Mouse (Mus musculus): ENCODE measurements around the gene Gm9936. TPM values are rescaled to one million over a fixed set of nuclear protein-coding genes. Genes with fewer than 3 reads are reported as not detected.
A peak's percentile ranks its signal among the peaks of the same experiment; 100 is the strongest.
"Not testable (repeated sequence)": the region's sequence is repeated elsewhere in the genome, so short reads cannot be mapped to it uniquely, and the experiment has no call there.

Gene Gm9936
- total and polyA plus RNA-seq, 3 experiments, result not detected

DNA sequence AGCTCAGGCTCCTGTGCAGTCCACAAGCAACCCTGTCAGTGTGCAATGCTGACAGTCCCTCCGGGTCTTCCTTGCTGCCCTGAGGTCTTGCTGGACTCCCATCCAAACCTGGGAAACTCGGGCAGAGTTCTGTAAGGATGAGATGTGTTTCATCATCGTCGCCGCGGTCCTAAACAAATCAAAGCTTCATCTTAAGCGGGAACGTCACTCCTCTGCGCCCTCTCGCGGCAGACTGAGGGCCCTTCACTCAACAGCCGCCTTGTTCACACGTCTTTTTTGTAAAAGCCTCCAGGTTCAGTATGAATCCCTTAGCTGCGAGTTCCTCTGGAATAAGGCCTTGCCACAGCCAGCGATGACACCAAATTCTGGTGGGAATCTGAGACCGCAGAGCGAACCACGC, 771 bp upstream of the Gm9936 start:
- TF ChIP-seq POLR2AphosphoS2 (IDR thresholded peaks at IDR 0.05; ENCODE audit: low read length) (no peak), RAD21 (IDR thresholded peaks at IDR 0.05; ENCODE audit: low read depth, low read length) (peak; percentile 62), SMC3 (IDR thresholded peaks at IDR 0.05; ENCODE audit: low read depth, low read length) (peak; percentile 92), CTCF (IDR thresholded peaks at IDR 0.05 in 2 of 3, conservative IDR thresholded peaks at IDR 0.05 in 1 of 3; ENCODE audit: control insufficient read depth in 1 of 3, insufficient read depth in 1 of 3, low read depth in 2 of 3, low read length in 3 of 3, poor library complexity in 1 of 3, severe bottlenecking in 1 of 3) (peak; percentile 65 to 88 (median 83)), RCOR1 (IDR thresholded peaks at IDR 0.05; ENCODE audit: low read depth, low read length) (peak; percentile 68), ZC3H11A (IDR thresholded peaks at IDR 0.05; ENCODE audit: low read depth, low read length) (peak; percentile 65), CHD2 (IDR thresholded peaks at IDR 0.05; ENCODE audit: low read length) (no peak)
- Histone ChIP-seq H3K4me3 (ENCODE audit: control insufficient read depth in 1 of 2, insufficient read depth in 1 of 2, low read depth in 2 of 2, low read length in 2 of 2) (no peak overlapping the region), H3K9ac (ENCODE audit: control insufficient read depth, low read depth, low read length, poor library complexity, severe bottlenecking) (no peak overlapping the region), H3K9me3 (replicated peaks; ENCODE audit: insufficient read depth, low read length) (no peaks in the 10 kb centered on the region), H3K4me1 (ENCODE audit: control insufficient read depth in 1 of 2, insufficient read depth in 2 of 2, low read length in 2 of 2) (no peaks in the 10 kb centered on the region), H3K27me3 (ENCODE audit: control insufficient read depth in 1 of 2, insufficient read depth in 2 of 2, low read length in 2 of 2) (peaks cover 0 to 4% of the 10 kb centered on the region in 2 experiments; a peak in 3 of 4 replicates), H3K36me3 (ENCODE audit: control insufficient read depth in 1 of 2, insufficient read depth in 2 of 2, low read length in 2 of 2) (no peaks in the 10 kb centered on the region), H3K79me2 (ENCODE audit: control insufficient read depth, insufficient read depth, low read length, poor library complexity) (no peaks in the 10 kb centered on the region), H3K27ac (ENCODE audit: control insufficient read depth, low read depth, low read length) (no peak overlapping the region)
- peak; percentile 74 for DNase-seq (ENCODE audit: low read depth, low spot score)

DNA sequence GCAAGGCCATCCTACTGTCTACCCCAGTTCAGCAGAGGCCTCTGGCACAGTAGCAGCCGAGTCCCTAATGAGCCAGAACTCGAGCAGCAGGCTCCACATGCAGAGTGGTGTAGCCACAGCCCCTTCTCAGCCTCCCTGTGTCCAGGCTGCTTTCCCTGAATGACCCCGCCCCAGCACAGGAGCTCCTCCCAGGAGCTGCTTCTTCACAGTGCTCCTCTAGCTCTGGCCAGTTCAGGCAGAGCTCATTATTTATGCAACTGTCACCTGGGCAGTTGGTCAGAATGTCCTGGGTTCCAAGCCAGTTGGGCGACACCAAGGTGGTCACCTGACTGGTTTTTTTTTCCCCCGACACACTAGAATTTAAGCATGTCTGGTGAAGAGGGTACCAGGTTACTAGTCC, 5.1 kb downstream of the Gm9936 start, which contains the start of gene 4930519G04Rik:
Gene 4930519G04Rik, plus strand, starts transcription at position 301 of the 400 bp plus-strand sequence.
- H3K9me3 ChIP-seq (replicated peaks; ENCODE audit: insufficient read depth, low read length); H3K9ac ChIP-seq (ENCODE audit: control insufficient read depth, low read depth, low read length, poor library complexity, severe bottlenecking); DNase-seq (ENCODE audit: low read depth, low spot score); H3K27me3 ChIP-seq (ENCODE audit: control insufficient read depth in 1 of 2, insufficient read depth in 2 of 2, low read length in 2 of 2); H3K36me3 ChIP-seq (ENCODE audit: control insufficient read depth in 1 of 2, insufficient read depth in 2 of 2, low read length in 2 of 2); H3K4me1 ChIP-seq (ENCODE audit: control insufficient read depth in 1 of 2, insufficient read depth in 2 of 2, low read length in 2 of 2); H3K27ac ChIP-seq (ENCODE audit: control insufficient read depth, low read depth, low read length); H3K79me2 ChIP-seq (ENCODE audit: control insufficient read depth, insufficient read depth, low read length, poor library complexity); H3K4me3 ChIP-seq (ENCODE audit: control insufficient read depth in 1 of 2, insufficient read depth in 1 of 2, low read depth in 2 of 2, low read length in 2 of 2): not testable (repeated sequence)

DNA sequence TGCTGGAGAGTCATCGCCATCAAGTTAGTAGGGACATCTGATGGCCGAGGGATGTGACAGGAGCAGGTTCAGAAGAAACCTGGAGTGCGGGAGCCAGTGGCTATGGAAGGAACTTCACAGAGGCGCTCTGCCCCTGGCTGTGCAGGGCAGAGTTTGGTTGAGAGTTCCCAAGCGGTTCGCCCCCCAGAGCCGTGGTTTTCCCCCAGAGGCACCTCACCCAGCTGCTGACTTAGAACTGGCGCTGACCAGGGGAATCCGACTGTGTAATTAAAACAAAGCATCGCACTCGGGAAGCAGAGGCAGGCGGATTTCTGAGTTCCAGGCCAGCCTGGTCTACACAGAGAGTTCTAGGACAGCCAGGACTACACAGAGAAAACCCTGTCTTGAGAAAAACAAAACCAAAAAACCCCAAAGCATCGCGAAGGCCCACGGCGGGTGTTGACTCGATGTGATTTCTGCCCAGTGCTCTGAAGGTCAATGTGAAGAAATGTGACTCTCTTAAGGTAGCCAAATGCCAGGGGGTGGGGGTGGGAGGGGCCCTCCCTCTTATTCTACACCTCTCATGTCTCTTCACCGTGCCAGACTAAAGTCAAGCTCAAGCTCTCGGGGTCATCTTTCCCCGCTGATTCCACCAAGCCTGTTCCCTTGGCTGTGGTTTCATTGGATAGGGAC, 6.8 kb downstream of the Gm9936 start:
- no peaks in the 10 kb centered on the region; a peak in 1 of 4 replicates for H3K27me3 ChIP-seq (ENCODE audit: control insufficient read depth in 1 of 2, insufficient read depth in 2 of 2, low read length in 2 of 2)

DNA sequence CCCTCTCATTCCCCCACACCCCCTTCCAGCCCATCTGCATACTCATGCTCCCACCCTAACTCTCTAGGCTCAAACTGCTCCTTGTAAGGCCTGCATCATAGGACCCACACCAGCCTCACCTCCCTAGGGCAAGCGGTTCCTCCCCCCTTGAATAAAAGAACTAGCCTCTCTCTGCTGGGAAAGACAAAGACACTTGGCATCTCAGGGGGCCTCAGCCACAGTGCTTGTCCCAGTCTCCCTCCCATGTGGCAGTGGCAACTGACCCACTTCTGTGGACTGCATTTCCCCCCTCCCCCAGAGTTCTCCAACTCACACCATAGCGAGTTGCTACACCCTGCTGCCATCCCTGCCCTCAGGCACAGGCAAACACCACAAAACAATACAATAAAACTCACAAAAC, 14.1 kb downstream of the Gm9936 start:
- H3K9me3 ChIP-seq (replicated peaks; ENCODE audit: insufficient read depth, low read length); H3K27me3 ChIP-seq (ENCODE audit: control insufficient read depth in 1 of 2, insufficient read depth in 2 of 2, low read length in 2 of 2); H3K79me2 ChIP-seq (ENCODE audit: control insufficient read depth, insufficient read depth, low read length, poor library complexity); H3K4me3 ChIP-seq (ENCODE audit: control insufficient read depth in 1 of 2, insufficient read depth in 1 of 2, low read depth in 2 of 2, low read length in 2 of 2); H3K9ac ChIP-seq (ENCODE audit: control insufficient read depth, low read depth, low read length, poor library complexity, severe bottlenecking); H3K27ac ChIP-seq (ENCODE audit: control insufficient read depth, low read depth, low read length); H3K36me3 ChIP-seq (ENCODE audit: control insufficient read depth in 1 of 2, insufficient read depth in 2 of 2, low read length in 2 of 2); H3K4me1 ChIP-seq (ENCODE audit: control insufficient read depth in 1 of 2, insufficient read depth in 2 of 2, low read length in 2 of 2); DNase-seq (ENCODE audit: low read depth, low spot score): not testable (repeated sequence)

More for the DNA sequence above, 6.8 kb downstream of the Gm9936 start:
- Histone ChIP-seq H3K4me3 (ENCODE audit: control insufficient read depth in 1 of 2, insufficient read depth in 1 of 2, low read depth in 2 of 2, low read length in 2 of 2) (no peak overlapping the region), H3K79me2 (ENCODE audit: control insufficient read depth, insufficient read depth, low read length, poor library complexity) (no peaks in the 10 kb centered on the region), H3K36me3 (ENCODE audit: control insufficient read depth in 1 of 2, insufficient read depth in 2 of 2, low read length in 2 of 2) (no peaks in the 10 kb centered on the region), H3K9ac (ENCODE audit: control insufficient read depth, low read depth, low read length, poor library complexity, severe bottlenecking) (no peak overlapping the region), H3K4me1 (ENCODE audit: control insufficient read depth in 1 of 2, insufficient read depth in 2 of 2, low read length in 2 of 2) (no peaks in the 10 kb centered on the region), H3K27ac (ENCODE audit: control insufficient read depth, low read depth, low read length) (no peak overlapping the region), H3K9me3 (replicated peaks; ENCODE audit: insufficient read depth, low read length) (no peaks in the 10 kb centered on the region)
- TF ChIP-seq EP300 (IDR thresholded peaks at IDR 0.05; ENCODE audit: low read depth in 1 of 2, low read length in 2 of 2), result no peak
- TF ChIP-seq TBP (IDR thresholded peaks at IDR 0.05; ENCODE audit: low read depth, low read length), result no peak
- TF ChIP-seq E2F4 (IDR thresholded peaks at IDR 0.05; ENCODE audit: borderline replicate concordance, low read depth, low read length), result no peak
- TF ChIP-seq ELF1 (IDR thresholded peaks at IDR 0.05; ENCODE audit: low read depth, low read length), result no peak
- TF ChIP-seq ZMIZ1 (IDR thresholded peaks at IDR 0.05; ENCODE audit: low read depth, low read length), result no peak
- TF ChIP-seq CHD2 (IDR thresholded peaks at IDR 0.05; ENCODE audit: low read length), result no peak
- TF ChIP-seq TAL1 (IDR thresholded peaks at IDR 0.05; ENCODE audit: low read length), result no peak
- DNase-seq (ENCODE audit: low read depth, low spot score), result no peak

Measured in MEL (cell line).